Mouse (Mus musculus): ENCODE measurements around the gene Znhit1.

Gene Znhit1

DNA sequence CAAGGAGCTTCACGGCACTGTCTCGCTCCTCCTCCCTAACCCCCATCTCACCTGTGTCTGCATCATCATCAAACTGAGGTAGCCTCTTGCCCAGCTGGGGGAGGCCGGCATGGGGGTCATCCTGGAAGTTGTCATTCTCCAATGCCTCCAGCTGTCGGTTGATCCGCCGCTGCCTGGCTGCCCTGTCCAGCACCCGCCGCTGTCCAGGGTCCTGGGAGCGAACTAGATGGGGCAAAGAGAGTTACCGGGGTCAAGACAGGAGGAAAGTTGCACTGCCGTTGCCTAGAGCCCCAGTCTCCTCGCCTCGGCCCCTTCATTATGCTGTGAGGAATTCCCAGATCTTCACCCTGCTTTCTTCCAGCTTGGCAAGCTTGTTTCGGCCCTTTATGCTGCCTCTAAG is 3.0 kb downstream of the Znhit1 start:
- DNase-seq, result no peak

- DNase-seq, result peak; percentile 48 to 65
Observed at GRCm38 (mm10) chr5:136982338-136982930, 5.4 kb downstream of the Znhit1 start.

DNA sequence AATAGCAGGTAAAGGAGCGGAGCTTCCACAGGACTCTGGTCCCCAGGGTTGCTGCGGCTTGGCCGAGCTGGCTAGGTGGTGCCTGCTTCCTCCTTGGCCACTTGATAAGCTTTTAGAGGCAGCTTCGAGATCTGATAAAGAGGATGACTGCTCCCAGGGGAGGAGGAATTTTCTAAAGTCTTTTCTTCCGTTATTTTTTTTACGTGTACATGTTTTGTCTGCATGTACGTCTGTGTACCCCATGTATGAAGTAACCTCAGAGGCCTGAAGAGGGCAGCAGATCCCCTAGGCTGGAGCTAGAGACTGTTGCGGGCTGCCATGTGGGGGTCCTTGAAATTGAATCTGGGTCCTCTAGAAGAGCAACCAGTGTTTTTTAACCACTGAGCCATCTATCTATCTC is 6.8 kb downstream of the Znhit1 start:
- no peak for DNase-seq

GRCm38 (mm10) chr5:136979762-136980161 is 8.1 kb downstream of the Znhit1 start:
- no peak for DNase-seq

DNA sequence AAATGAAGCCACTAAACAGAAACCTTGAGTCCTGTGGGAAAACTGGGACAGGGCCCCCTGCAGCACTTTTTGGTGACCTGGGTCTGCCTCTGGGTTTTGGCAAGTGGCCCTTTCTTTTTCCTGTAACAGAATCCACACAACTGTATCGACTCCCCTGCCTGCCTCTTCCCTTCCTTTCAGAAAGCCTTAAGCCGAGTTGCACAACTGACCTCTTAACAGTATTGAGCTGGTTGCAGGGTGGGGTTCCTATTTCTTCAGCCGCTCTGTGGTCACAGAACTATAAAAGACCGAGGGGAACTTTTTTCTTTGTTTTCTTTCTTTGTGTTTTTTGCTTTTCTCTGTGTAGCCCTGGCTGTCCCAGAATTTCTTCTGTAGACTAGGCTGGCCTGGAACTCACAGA is 10.1 kb downstream of the Znhit1 start:
- no peak for DNase-seq

DNA sequence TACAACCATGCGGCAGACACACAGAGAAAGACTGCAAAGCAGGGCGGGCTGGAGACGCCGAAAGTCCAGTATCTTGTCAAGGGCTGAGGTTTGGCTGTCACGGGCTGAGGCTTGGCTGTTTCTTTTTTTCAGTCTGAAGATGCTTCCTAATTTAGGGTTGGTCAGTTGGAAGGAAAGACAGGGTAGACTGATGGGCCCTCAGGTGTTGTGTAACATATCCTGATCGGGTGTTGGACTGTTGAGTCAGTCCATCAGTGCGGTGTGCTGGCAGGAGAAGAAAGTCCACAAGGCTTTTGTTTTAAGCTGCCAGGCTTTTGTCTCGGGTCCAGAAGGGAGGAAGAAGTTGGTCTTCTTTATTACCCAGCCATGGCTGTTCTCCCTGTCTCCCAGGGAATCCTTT is 14.2 kb downstream of the Znhit1 start:
- no peak for DNase-seq

DNA sequence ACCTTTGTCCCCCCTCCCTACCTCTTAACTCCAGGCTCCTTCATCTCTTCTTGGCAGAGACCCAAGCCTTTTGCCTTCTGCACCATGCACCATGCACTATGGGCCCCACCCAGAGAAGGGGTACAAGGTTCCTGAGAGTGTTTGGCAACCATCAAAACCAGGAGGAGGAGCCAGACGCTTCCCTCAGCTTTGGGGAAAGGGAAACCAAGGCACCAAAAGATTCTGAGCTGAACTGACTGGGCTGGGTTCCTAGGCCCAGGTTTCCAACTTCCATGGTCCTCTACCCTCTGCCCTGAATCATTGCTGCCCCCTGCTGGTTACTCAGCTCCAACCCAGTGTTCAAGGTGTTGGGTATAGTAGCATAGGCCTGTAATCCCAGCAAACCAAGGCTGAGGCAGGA is 17.1 kb downstream of the Znhit1 start:
- DNase-seq, result peak; percentile 43 to 54

DNA sequence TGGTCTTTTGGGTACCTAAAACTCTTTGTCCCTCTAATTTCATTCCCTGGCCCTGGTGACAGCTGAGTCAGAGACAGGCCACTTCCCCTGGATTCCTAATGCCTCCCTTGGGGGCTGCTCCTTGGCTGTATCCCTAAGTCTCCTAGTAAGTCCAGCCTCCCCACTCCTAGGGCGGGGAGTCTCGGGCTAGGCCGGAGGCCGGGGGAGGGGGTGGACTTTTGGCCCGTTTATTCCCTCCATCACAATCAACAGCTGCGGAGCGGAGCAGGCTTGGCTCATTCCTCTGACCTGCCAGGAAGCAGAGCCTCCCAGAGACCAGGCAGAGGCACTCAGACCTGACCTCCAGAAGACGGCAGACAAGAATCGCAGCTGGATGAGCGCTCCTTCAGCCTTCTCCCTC is 20.2 kb downstream of the Znhit1 start:
- DNase-seq, result no peak

- DNase-seq, result no peak
Observed at GRCm38 (mm10) chr5:136966861-136967455, 20.9 kb downstream of the Znhit1 start.

GRCm38 (mm10) chr5:136966331-136966730 is 21.5 kb downstream of the Znhit1 start, which contains the start of gene Cldn15:
Gene Cldn15, plus strand, starts transcription at chr5:136966616.
- DNase-seq, result no peak

- no peak for DNase-seq
Observed at GRCm38 (mm10) chr5:136965686-136966085, 22.1 kb downstream of the Znhit1 start.

GRCm38 (mm10) chr5:136965210-136965609 is 22.6 kb downstream of the Znhit1 start:
- DNase-seq, result no peak

- no peak for DNase-seq
Observed at GRCm38 (mm10) chr5:136962966-136963540, 24.8 kb downstream of the Znhit1 start.

DNA sequence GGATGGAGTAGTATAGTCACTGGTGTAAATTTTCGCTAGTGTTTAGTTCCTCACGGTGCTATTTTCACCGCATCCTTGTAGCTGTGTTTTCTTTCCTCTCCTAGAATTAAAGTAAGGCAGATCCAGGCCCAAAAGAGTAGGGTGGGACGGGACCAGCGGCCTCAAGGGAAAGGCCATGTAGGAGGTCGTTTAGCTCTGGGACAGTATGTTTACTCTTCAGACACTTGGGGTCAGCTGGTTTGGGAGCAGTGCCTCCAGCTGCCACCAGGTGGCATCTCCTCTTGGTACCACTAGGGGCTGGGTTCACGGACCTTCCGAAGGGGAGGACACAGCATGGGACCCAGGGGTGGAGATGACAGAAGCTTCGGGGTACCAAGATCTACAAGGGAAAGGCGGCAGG is 25.3 kb downstream of the Znhit1 start:
- DNase-seq, result peak; percentile 84 to 87

GRCm38 (mm10) chr5:136961983-136962461 is 25.8 kb downstream of the Znhit1 start:
- DNase-seq, result peak; percentile 93 to 95

DNA sequence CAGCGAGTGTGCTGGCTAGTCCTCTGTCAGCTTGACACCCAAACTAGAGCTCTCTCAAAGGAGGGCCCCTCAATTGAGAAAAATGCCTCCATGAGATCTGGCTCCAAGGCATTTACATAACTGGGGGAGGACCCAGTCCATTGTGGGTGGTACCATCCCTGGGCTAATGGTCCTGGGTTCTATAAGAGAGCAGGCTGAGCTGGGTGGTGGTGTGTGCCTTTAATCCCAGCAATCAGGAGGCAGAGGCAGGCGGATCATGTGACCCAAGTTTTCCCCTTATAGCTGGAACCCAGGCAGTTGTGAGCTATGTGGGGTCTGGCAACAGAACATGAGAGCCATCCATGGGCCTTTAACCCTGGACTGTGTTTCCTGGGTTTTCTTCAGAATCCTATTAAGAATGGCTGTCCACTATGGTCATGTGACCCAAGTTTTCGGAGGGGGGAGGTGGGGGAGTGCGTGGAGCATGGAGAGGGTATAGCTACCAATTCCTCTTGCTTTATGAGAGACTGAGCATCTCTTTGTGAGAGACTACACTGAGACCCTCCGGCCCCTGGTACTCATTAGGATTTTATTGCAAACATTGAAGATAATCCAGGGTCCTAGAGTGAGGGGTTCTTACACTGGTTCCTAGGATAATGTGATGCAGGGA is 26.4 kb downstream of the Znhit1 start:
- DNase-seq, result peak in 1 of 2 experiments; percentile 37

DNA sequence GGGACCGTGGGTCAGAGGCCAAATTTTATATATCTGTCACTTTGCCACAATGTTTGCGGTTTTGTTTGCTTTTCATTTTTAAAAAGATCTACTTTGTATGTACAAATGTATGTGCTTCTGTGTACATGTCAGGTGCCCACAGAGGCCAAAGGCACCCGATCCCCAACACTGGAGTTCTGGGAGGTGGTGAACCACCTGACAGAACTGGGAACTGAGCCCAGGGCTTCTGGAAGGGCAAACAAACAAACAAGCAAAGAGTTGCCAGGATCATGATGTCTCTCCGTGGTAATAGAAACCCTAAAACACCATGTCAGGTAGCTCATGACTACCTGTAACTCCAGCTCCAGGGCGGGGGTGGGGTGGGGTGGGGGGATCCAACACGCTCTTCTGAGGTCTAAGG is 27.8 kb downstream of the Znhit1 start:
- DNase-seq, result no peak

GRCm38 (mm10) chr5:136958991-136959605 is 28.7 kb downstream of the Znhit1 start:
- no peak for DNase-seq

- no peak for DNase-seq
Observed at GRCm38 (mm10) chr5:136957250-136957649, 30.6 kb downstream of the Znhit1 start.

DNA sequence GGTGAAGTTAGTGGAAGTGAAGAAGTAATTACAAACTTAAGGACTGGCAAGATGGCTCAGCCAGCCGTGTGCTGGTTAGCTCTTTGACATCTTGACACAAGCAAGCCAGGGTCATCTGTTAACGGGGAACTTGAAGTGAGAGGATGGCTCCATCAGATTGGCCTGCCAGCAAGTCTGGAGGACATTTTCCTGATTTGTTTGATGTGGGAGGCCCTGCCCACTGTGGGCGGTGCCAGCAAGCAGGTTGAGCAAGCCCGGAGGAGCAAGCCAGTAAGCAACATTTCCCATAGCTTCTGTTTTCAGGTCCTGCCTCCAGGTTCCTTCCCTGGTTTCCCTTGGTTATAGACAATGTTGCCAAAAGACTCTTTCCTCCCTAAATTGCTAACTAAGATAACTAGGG is 32.2 kb downstream of the Znhit1 start:
- DNase-seq, result no peak

DNA sequence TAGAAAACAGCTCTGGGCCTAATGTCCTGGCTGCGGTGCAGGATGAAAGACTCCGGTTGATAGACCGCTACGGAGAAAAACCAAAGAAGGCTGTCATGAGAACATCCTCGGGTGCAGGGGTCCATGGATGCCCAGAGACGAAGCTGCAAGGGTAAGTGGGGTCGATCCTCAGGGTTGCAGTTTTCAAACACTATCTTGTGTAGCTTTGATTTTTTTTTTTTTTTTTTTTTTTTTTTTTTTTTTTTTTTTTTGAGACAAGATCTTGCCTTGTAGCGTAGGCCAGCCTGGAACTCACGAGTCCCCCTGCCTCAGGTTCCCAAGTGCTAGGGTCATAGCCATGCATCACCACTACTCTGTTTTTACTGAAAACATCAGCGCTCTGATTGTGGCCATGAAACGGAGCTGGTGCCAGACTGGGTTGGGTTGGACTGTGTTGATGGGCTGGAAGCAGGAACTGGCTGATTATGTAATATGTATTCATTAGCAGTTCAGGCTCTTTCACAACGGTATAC is 34.3 kb downstream of the Znhit1 start:
- peak; percentile 43 to 52 for DNase-seq

DNA sequence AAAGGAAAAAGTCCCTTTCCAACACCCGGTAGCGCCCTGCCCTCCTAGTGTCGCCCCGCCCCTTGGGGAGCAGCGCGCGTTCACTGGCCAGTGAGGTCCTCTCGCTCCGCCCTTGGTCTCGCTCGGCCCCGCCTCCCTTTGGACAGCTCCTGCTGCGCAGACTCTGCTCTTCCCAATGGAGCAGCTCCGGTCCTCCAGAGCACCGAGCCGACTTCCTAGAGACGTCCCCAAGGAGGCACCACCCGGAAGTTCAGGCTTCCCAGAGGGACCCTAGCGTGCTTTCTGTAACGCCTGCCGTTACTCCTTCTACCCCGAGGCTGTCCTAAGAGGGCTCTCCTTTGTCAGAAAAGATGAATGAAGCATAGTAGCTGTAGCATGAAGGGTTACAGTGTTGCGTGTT is 34.8 kb downstream of the Znhit1 start, which contains the start of gene Fis1:
Gene Fis1, plus strand, starts transcription at position 261 of the 400 bp plus-strand sequence.
- DNase-seq, result peak; percentile 95 to 99

DNA sequence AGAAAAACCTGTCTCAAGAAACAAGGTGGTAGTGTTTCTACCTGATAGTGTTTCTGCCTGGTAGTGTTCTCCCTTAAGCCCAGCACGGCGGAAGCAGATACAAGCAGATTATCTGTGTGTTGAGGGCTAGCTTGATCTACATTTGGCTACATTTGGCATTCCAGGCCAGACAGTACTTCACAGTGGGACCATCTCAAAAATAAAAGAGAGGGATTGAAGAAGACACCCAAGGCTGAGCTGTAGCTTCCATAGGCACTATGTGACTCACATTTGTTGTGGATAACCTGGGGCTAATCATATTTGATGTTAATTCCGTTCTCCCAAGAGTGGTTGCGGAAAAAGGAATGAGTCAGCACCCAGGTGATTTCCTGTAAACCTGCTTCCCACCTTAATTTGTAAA is 35.7 kb downstream of the Znhit1 start:
- no peak for DNase-seq

Data from cerebellum, adult 18-20 months (tissue).